Mouse (Mus musculus) intestine, embryonic 14.5 days (tissue): ENCODE results near the gene Map2k4. TPM values are rescaled to one million over a fixed set of nuclear protein-coding genes. Genes with fewer than 3 reads are reported as not detected.

Source experiments
- ATAC-seq: fragments of 200-750 bp; cut with Nextera tagmentation; replicated peaks from 2 replicates; pipeline ENCODE4 v1.8.0; 2017; ENCODE audit warnings: low read depth, moderate number of reproducible peaks, moderate TSS enrichment, moderate library complexity; ENCODE audit not compliant: low FRiP score, low TSS enrichment
- DNase-seq: peaks from one replicate; pipeline ENCODE4 v3.0.0-alpha.2; 2018; ENCODE audit warnings: low spot score
- H3K27ac ChIP-seq: fragments of 300-500 bp; sonication (generic); 2 replicates; pipeline ENCODE4 v1.5.1; 2014; ENCODE audit warnings: low read depth, mild to moderate bottlenecking, control low read depth
- H3K27me3 ChIP-seq: fragments of 300-500 bp; sonication (generic); replicated peaks from 2 replicates; pipeline ENCODE4 v1.6.1; 2014; ENCODE audit warnings: low read length, control low read depth; ENCODE audit not compliant: control insufficient read depth, insufficient read depth
- H3K36me3 ChIP-seq: fragments of 300-500 bp; sonication (generic); 2 replicates; pipeline ENCODE4 v1.6.1; 2014; ENCODE audit warnings: low read length, control low read depth; ENCODE audit not compliant: control insufficient read depth, insufficient read depth
- H3K4me1 ChIP-seq: fragments of 300-500 bp; sonication (generic); replicated peaks from 2 replicates; pipeline ENCODE4 v1.6.1; 2014; ENCODE audit warnings: low read length, control low read depth, mixed read lengths; ENCODE audit not compliant: control insufficient read depth, insufficient read depth
- H3K4me2 ChIP-seq: fragments of 300-500 bp; sonication (generic); 2 replicates; pipeline ENCODE4 v1.6.1; 2014; ENCODE audit warnings: low read length
- H3K4me3 ChIP-seq: fragments of 300-500 bp; sonication (generic); 2 replicates; pipeline ENCODE4 v1.5.1; 2014; ENCODE audit warnings: low read depth, low read length, control low read depth, mixed read lengths
- H3K9ac ChIP-seq: fragments of 300-500 bp; sonication (generic); 2 replicates; pipeline ENCODE4 v1.6.1; 2014; ENCODE audit warnings: mild to moderate bottlenecking, low read length
- H3K9me3 ChIP-seq: fragments of 300-500 bp; sonication (generic); 2 replicates; pipeline ENCODE4 v1.6.1; 2016; ENCODE audit warnings: low read length, control low read depth; ENCODE audit not compliant: control insufficient read depth
- WGBS: fragments of 180-500 bp; shearing (Covaris S2); extraction: QIAGEN DNeasy Blood & Tissue Kit; methylation state at CpG from one replicate; pipeline ENCODE4 v1.1.7; 2014; 5-methylcytosine and 5-hydroxymethylcytosine counted together
- polyA plus RNA-seq: library from polyadenylated mRNA; unstranded; fragments of >200 nt; fragmentation: Nextera tagmentation; extraction: Ambion mirVana; gene quantifications from 2 replicates; pipeline ENCODE4 v1.2.1, GENCODE M21; 2014

Map2k4 gene
- polyA plus RNA-seq, 1 experiment from 2014 or later: 68.9 TPM

DNA sequence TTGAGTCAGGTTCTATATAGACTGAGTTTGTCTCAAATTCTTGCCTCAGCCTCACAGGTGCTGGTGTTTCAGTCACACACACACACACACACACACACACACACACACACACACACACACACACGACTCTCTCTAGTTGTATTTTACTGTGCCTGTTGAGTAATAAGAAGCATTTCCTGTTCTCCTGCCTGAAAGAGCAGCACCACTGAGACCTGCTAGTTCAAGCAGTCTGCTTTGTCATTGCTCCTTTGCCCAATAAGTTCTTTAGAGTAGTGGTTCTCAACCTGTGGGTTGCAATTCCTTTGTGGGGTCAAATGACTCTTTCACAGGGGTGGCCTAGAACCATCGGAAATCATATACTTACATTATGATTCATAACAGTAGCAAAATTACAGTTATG, 47.7 kb downstream of the Map2k4 start:
- Histone ChIP-seq H3K9ac (no peak overlapping the region), H3K4me2 (no peak overlapping the region), H3K4me3 (no peak overlapping the region), H3K27ac (no peak overlapping the region), H3K4me1 (peaks cover 10% of the 10 kb centered on the region; the same call in 1 of the 2 replicates), H3K9me3 (no peaks in the 10 kb centered on the region), H3K27me3 (no peaks in the 10 kb centered on the region), H3K36me3 (peaks cover 4% of the 10 kb centered on the region; the same call in 1 of the 2 replicates)
- DNase-seq (no peak), ATAC-seq (no peak)
- 56% methylated on average over 2 of the region's 2 CpGs for WGBS

DNA sequence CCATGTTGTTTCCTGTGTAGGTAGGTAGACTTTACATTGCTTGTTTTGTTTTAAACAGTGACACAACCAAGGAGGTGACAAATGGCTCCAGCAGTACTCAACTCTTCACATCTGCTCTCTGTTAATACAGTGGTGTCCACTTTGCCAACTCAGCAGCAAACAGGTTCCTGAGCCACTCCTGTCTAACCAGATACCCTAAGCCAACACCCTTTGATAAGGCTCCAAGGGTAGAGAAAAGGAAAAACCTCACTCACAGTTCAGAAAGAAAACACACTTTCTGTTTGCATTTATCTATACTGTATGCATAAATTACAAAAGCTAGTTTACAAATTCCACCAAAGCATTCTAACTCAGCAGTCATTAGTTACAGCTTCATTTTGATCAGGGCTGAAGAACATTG, 48.2 kb downstream of the Map2k4 start:
- H3K36me3 ChIP-seq: peaks cover 4% of the 10 kb centered on the region; the same call in 1 of the 2 replicates
- H3K4me1 ChIP-seq: peaks cover 12% of the 10 kb centered on the region; the same call in 1 of the 2 replicates
- H3K27ac ChIP-seq: no peak overlapping the region
- no peaks in the 10 kb centered on the region for H3K27me3 ChIP-seq
- no peaks in the 10 kb centered on the region for H3K9me3 ChIP-seq
- H3K4me2 ChIP-seq: no peak overlapping the region
- DNase-seq (no peak), ATAC-seq (no peak)
- no peak overlapping the region for H3K9ac ChIP-seq
- H3K4me3 ChIP-seq: no peak overlapping the region

DNA sequence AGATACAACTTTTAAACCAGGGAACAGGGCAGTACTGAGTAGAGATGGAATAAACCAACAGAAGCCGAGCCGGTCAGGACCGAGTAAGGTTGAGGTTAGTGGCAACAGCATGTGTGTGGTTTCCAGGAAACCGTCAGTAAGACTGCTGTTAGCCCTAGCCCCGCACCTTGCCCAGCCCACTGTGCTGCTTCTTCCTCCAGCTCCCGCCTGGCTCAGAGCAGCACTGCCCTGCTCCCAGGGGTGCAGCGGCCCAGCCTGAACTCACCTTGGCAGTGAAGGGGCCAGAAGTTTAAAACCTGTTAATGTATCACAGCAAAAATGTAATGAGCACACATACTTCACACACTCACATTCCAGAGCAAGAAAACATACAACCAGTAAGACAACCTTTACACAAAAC, 53.4 kb downstream of the Map2k4 start:
- Histone ChIP-seq H3K27me3 (no peaks in the 10 kb centered on the region), H3K4me1 (peaks cover 12% of the 10 kb centered on the region; the same call in 1 of the 2 replicates), H3K27ac (no peak overlapping the region), H3K4me3 (no peak overlapping the region), H3K9me3 (no peaks in the 10 kb centered on the region), H3K36me3 (peaks cover 17% of the 10 kb centered on the region), H3K4me2 (no peak overlapping the region), H3K9ac (no peak overlapping the region)
- WGBS: 71% methylated on average over 7 of the region's 7 CpGs
- ATAC-seq: 0 out of 2 replicates have a peak, but pooled peaks have one; percentile 32
- DNase-seq: no peak

DNA sequence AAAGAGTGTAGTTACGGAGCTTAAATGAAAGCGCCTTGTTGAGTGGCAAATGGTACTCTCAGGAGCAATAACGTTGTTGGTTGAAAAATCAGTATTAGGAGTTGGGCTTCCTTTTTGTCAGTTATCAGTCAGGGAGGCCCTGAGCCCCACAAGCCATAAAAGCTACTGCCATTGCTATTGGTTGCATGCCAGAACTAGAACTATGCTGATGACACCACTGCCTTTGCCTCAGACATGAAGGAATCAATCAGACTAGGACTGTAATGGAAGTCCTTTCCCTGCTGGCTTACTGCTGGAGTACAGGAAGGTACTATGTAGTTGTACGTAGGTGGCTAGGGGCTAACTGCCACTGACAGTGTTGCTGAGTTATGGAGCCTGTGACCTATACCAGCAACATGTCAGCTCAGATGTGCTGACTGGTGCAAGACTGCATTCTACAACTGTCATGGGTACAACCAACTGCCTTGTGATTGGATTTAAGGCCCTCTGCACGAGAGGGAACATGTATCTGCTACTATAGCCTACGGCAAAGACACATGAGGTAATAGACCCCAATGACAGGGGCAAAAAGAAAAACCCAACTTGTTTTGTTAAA, 58.4 kb downstream of the Map2k4 start:
- Histone ChIP-seq H3K9ac (no peak overlapping the region), H3K27me3 (no peaks in the 10 kb centered on the region), H3K4me3 (no peak overlapping the region), H3K9me3 (no peaks in the 10 kb centered on the region), H3K27ac (no peak overlapping the region), H3K4me2 (no peak overlapping the region), H3K36me3 (peaks cover 30% of the 10 kb centered on the region), H3K4me1 (no peaks in the 10 kb centered on the region; the same call in 1 of the 2 replicates)
- 88% methylated on average over 6 of the region's 6 CpGs for WGBS
- DNase-seq: no peak
- ATAC-seq: no peak

DNA sequence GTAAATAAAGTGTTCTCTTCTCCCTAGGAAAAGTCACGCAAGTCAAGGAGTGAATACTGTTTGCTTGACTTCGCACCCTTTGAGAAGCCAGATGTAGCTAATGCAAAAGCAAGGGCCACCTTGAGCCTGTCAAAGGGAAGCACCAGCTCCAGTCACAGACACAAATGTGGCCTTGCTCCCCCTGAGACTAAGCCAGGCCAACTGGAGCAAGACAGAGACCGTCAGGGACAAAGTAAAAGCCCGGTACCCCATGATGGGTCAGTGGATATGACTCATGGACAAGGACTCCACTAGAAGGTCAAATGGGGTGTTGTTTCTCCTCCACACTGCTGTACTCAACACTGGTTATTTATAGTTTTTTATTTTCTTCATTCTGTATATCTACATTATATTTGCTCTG, 59.2 kb downstream of the Map2k4 start:
- Histone ChIP-seq H3K4me2 (no peak overlapping the region), H3K9ac (no peak overlapping the region), H3K36me3 (peaks cover 30% of the 10 kb centered on the region), H3K4me1 (no peaks in the 10 kb centered on the region), H3K9me3 (no peaks in the 10 kb centered on the region), H3K4me3 (no peak overlapping the region), H3K27me3 (no peaks in the 10 kb centered on the region), H3K27ac (no peak overlapping the region)
- 0 out of 2 replicates have a peak, but pooled peaks have one; percentile 12 for ATAC-seq
- WGBS: 92% methylated on average over 4 of the region's 4 CpGs
- no peak for DNase-seq

DNA sequence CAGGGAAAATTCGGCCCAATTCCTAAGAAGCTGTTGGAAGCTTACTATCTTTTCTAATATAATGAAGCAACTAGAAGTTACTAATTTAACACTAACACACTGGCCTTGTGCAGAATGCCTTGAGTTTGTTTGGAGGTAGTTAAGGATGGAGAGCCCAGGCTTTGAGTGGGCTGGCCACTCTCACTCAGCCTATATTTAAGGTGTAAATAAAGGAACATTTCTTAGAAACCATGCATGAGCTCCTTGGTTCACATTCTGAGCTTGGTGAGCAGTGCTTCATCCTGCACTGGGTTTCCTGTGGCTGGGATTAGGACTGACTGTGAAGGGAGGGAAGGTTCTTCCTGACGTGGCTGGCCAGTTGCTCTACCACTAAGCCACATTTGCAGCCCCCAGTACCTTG, 64.4 kb downstream of the Map2k4 start:
- Histone ChIP-seq H3K36me3 (peaks cover 22% of the 10 kb centered on the region; the same call in 1 of the 2 replicates), H3K4me2 (no peak overlapping the region)
- ATAC-seq: no peak

DNA sequence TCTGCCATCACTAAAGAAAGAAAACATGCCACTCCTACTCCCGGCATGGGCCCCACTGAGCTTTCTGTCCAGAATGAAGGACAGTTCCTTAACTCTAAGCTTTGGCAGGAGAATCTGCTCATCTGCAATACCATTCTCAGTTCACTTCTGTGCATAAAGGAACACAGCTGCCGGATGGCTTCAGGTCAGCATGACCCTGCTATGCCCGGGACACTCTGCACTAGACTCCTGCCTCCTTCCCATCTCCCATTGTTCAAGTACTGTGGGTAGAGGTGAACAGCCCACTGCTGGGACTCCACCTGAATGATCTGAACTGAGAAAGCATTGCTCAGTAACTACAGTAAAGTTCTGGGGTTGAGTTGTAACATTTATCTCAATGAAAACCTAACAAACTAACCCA, 66.5 kb downstream of the Map2k4 start:
- Histone ChIP-seq H3K27me3 (no peaks in the 10 kb centered on the region), H3K4me1 (no peaks in the 10 kb centered on the region), H3K27ac (no peak overlapping the region), H3K9me3 (no peaks in the 10 kb centered on the region), H3K9ac (no peak overlapping the region), H3K4me2 (no peak overlapping the region), H3K4me3 (no peak overlapping the region), H3K36me3 (peaks cover 24% of the 10 kb centered on the region; the same call in 1 of the 2 replicates)
- no peak for ATAC-seq
- 88% methylated on average over 3 of the region's 3 CpGs for WGBS
- DNase-seq: no peak

More for the DNA sequence above, 64.4 kb downstream of the Map2k4 start:
- Histone ChIP-seq H3K27me3 (no peaks in the 10 kb centered on the region), H3K9ac (no peak overlapping the region), H3K9me3 (no peaks in the 10 kb centered on the region), H3K4me1 (no peaks in the 10 kb centered on the region), H3K27ac (no peak overlapping the region), H3K4me3 (no peak overlapping the region)
- WGBS: 89% methylated on average over 2 of the region's 2 CpGs
- DNase-seq: no peak

DNA sequence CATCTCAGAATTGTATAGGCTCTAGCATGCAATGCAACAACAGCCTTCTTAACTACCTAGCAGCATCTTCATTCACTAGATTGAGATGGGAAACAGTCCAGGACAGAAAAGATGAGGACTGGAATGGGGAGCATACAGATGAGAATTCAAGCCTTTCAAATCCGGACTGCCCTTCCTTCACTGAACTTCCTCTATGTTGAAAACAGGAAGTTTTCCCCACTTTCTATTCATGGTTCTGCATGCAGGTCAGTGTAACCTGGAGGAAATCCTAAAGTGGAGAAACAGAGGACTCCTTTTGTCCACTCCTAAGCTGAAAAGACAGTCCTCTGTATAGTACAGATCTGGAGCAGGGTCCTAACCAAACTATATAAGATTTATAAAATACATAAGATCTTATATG, 68.1 kb downstream of the Map2k4 start:
- no peaks in the 10 kb centered on the region for H3K9me3 ChIP-seq
- H3K27me3 ChIP-seq: no peaks in the 10 kb centered on the region
- WGBS: 79% methylated on average over 1 of the region's 1 CpGs
- ATAC-seq (no peak), DNase-seq (no peak)
- peaks cover 16% of the 10 kb centered on the region; the same call in 1 of the 2 replicates for H3K36me3 ChIP-seq
- H3K4me1 ChIP-seq: no peaks in the 10 kb centered on the region
- no peak overlapping the region for H3K9ac ChIP-seq
- no peak overlapping the region for H3K27ac ChIP-seq
- H3K4me2 ChIP-seq: no peak overlapping the region
- H3K4me3 ChIP-seq: no peak overlapping the region

DNA sequence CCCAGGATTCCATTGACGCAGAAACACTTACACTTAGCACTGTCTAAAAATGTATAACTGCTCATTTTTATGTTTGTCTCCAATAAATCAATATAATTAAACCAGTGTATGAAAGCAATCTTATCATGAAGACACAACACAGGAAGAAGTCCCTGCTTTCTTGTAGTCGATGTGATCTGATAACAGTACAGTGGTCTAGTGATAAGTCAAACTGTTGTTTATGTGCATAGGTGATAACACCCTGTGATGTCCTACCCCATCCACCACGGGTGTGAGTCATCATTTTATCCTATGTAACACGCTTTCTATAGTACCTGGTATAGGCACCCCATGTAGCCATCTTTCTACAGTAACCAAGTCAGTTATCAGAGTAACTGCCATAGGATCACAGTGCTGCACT, 74.3 kb downstream of the Map2k4 start:
- H3K4me2 ChIP-seq: no peak overlapping the region
- no peaks in the 10 kb centered on the region for H3K27me3 ChIP-seq
- ATAC-seq (no peak), DNase-seq (no peak)
- H3K4me1 ChIP-seq: no peaks in the 10 kb centered on the region
- whole genome bisulfite sequencing: 82% methylated on average over 4 of the region's 4 CpGs
- H3K27ac ChIP-seq: no peak overlapping the region
- peaks cover 22% of the 10 kb centered on the region; the same call in 1 of the 2 replicates for H3K36me3 ChIP-seq
- no peak overlapping the region for H3K4me3 ChIP-seq
- H3K9me3 ChIP-seq: no peaks in the 10 kb centered on the region
- H3K9ac ChIP-seq: no peak overlapping the region
